Mouse (Mus musculus) R1 (cell line): ENCODE measurements at regions not wholly inside any gene's neighbourhood (a gene's known extent, or its start where the extent isn't known, plus 50 kb on each side); places are given as distances from the start of the nearest gene placed in this dataset.

Experiments used
- DNase-seq: peaks from one replicate; pipeline ENCODE4 v3.0.0-alpha.2; 2018; ENCODE audit warnings: low read depth, low spot score

GRCm38 (mm10) chr7:68858471-68859210 lies 109.6 kb upstream of the Arrdc4 start:
- DNase-seq, result no peak

- DNase-seq, result no peak
Observed at GRCm38 (mm10) chr7:68851981-68852575, 103.0 kb upstream of the Arrdc4 start.

GRCm38 (mm10) chr7:68844606-68845005 lies 95.6 kb upstream of the Arrdc4 start:
- DNase-seq, result no peak

- DNase-seq, result no peak
Observed at GRCm38 (mm10) chr7:68843374-68843773, 94.3 kb upstream of the Arrdc4 start.

- DNase-seq, result peak; percentile 55
Observed at GRCm38 (mm10) chr7:68833977-68834791, 85.1 kb upstream of the Arrdc4 start.

- no peak for DNase-seq
Observed at GRCm38 (mm10) chr7:68833517-68833916, 84.5 kb upstream of the Arrdc4 start.

- DNase-seq, result peak; percentile 76
Observed at GRCm38 (mm10) chr7:68829861-68830260, 80.8 kb upstream of the Arrdc4 start.

GRCm38 (mm10) chr7:68824399-68824798 lies 75.4 kb upstream of the Arrdc4 start:
- DNase-seq, result peak; percentile 39

GRCm38 (mm10) chr7:68823646-68824045 lies 74.6 kb upstream of the Arrdc4 start:
- no peak for DNase-seq

- peak; percentile 65 for DNase-seq
Observed at GRCm38 (mm10) chr7:68823189-68823588, 74.1 kb upstream of the Arrdc4 start.

GRCm38 (mm10) chr7:68814823-68815666 lies 66.0 kb upstream of the Arrdc4 start:
- peak; percentile 34 for DNase-seq

GRCm38 (mm10) chr7:68809782-68810181 lies 60.7 kb upstream of the Arrdc4 start:
- no peak for DNase-seq
